9 mouse cellular contexts compared by ENCODE assay signal in the genomic region with DNA sequence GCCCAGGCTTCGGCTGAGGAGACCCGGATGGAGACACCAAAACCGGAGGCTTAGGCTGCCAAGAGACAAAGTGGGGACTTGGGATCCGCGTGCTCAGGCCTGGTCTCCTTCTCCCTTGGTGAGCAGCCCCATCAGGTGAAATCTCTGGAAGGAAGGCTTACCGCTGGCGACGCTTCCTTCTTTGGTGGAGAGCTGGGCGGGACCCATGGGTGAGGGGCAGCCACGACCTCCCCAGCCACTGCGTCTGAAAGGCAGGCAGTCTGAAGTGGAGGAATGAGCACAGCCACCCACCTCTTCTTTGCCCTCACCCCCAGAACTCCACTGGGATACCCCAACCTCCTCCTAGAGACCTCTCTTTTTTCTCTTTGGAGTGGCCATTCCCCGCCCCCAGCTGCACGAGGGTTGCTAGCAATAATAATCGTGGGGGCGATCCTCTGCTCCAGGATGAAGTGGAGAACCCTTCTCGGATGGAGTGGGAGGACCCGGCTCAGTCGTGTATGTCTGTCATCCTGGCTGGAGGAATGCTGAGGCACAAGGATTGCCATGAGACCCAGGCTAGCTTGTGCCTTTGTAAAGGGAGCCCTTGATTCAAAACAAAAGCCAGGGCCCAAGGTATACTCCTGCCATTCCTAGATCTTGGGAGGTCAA. TPM values are rescaled to one million over a fixed set of nuclear protein-coding genes. Genes with fewer than 3 reads are reported as not detected.
DNase-seq lines count a peak whose midpoint lies in the region; ATAC-seq lines count a peak whose summit lies in the region.
"Had no signal": no experiment of that assay in that cellular context is flagged by ENCODE, and none has a peak within 500 bp of the region (broad histone marks: within the 10 kb centered on the region; RNA-seq: fewer than 3 reads in every experiment).

No protein-coding gene starts in this region.

- peaks cover 3% of the 10 kb centered on the region; the same call in 1 of the 2 replicates for H3K36me3 ChIP-seq in heart, embryonic 11.5 days (ENCODE audit: control insufficient read depth, insufficient read depth, low read length)
- peaks cover 28% of the 10 kb centered on the region for H3K36me3 ChIP-seq in limb, embryonic 10.5 days
- peaks cover 11% of the 10 kb centered on the region for H3K36me3 ChIP-seq in stomach, embryonic 15.5 days

- H3K27ac ChIP-seq in heart, embryonic 11.5 days (ENCODE audit: low read depth, low read length): peak overlapping the region; percentile 64
- peak overlapping the region; percentile 54 for H3K27ac ChIP-seq in limb, embryonic 10.5 days
- no peak overlapping the region for H3K27ac ChIP-seq in stomach, embryonic 15.5 days

- intact Hi-C loops in heart, postnatal 25 days (cut with DNase I): loop anchor here (5.0 kb wide), 1 partner anchor 62 kb away; no protein-coding TSS in a partner anchor

- peak overlapping the region; percentile 48 for H3K4me3 ChIP-seq in heart, embryonic 11.5 days (ENCODE audit: low read depth, low read length)
- H3K4me3 ChIP-seq in limb, embryonic 10.5 days: peak overlapping the region; percentile 71
- peak overlapping the region; percentile 13 for H3K4me3 ChIP-seq in stomach, embryonic 15.5 days (replicated peaks)

- H3K9me3 ChIP-seq in heart, embryonic 11.5 days (replicated peaks; ENCODE audit: control insufficient read depth, low read length): no peaks in the 10 kb centered on the region
- H3K9me3 ChIP-seq in limb, embryonic 10.5 days (replicated peaks): no peaks in the 10 kb centered on the region
- H3K9me3 ChIP-seq in stomach, embryonic 15.5 days: no peaks in the 10 kb centered on the region

- peak overlapping the region; percentile 96 for H3K4me2 ChIP-seq in heart, embryonic 11.5 days
- H3K4me2 ChIP-seq in stomach, embryonic 15.5 days: peak overlapping the region; percentile 92

- ATAC-seq in heart, embryonic 11.5 days (replicated peaks; ENCODE audit: insufficient number of reproducible peaks, low FRiP score, low TSS enrichment): no peak
- no peak for ATAC-seq in stomach, embryonic 15.5 days (ENCODE audit: insufficient read depth, low FRiP score, low read depth)
- no peak for ATAC-seq in cerebellum, adult (ENCODE audit: insufficient number of reproducible peaks, low FRiP score, low TSS enrichment)

- no peak for DNase-seq in heart, postnatal 25 days (ENCODE audit: low spot score)
- peak; percentile 41 for DNase-seq in right cerebral cortex, postnatal 14 days
- no peak for DNase-seq in right cerebral cortex, postnatal 10 days (ENCODE audit: low spot score in 2 of 2)
- DNase-seq in limb, embryonic 10.5 days (ENCODE audit: low spot score): no peak
- no peak for DNase-seq in thymus, postnatal 25 days

- peaks cover 51% of the 10 kb centered on the region for H3K4me1 ChIP-seq in heart, embryonic 11.5 days (ENCODE audit: control insufficient read depth, insufficient read depth, low read length)
- peaks cover 60% of the 10 kb centered on the region for H3K4me1 ChIP-seq in limb, embryonic 10.5 days
- H3K4me1 ChIP-seq in stomach, embryonic 15.5 days: peaks cover 45% of the 10 kb centered on the region

- H3K9ac ChIP-seq in heart, embryonic 11.5 days (ENCODE audit: low read depth, low read length): peak overlapping the region; percentile 63
- H3K9ac ChIP-seq in stomach, embryonic 15.5 days: 0 out of 2 replicates have a peak overlapping the region, but pooled peaks have one; percentile 16

- H3K27me3 ChIP-seq in heart, embryonic 11.5 days (ENCODE audit: control insufficient read depth, insufficient read depth, low read length): peaks cover 11% of the 10 kb centered on the region
- H3K27me3 ChIP-seq in limb, embryonic 10.5 days (ENCODE audit: low read depth, poor library complexity, severe bottlenecking): peaks cover 67% of the 10 kb centered on the region
- H3K27me3 ChIP-seq in stomach, embryonic 15.5 days (replicated peaks): peaks cover 22% of the 10 kb centered on the region; the same call in 1 of the 2 replicates

- 8% methylated on average over 18 of the region's 18 CpGs for WGBS in heart, embryonic 11.5 days (ENCODE audit: insufficient replicate concordance)
- whole genome bisulfite sequencing in limb, embryonic 10.5 days: 9% methylated on average over 18 of the region's 18 CpGs
- WGBS in stomach, embryonic 15.5 days: 13% methylated on average over 17 of the region's 18 CpGs

RNA-seq across cellular contexts. Expression of a gene that starts 4.1 kb away (rescaled TPM):
- polyA plus RNA-seq in heart, embryonic 11.5 days (2014; fragmentation: Nextera tagmentation; extraction: Ambion mirVana): 0.11 TPM in 1 of 2 replicates, not detected in the other
- under 1 TPM; 0.39 TPM for total RNA-seq in heart, postnatal 25 days (2021)
- polyA plus RNA-seq in limb, embryonic 10.5 days (2016; fragmentation: Nextera tagmentation; extraction: Ambion mirVana): 0.09 TPM in 1 of 2 replicates, not detected in the other
- not detected in 2 replicates for polyA plus RNA-seq in stomach, embryonic 15.5 days (2015; fragmentation: Nextera tagmentation; extraction: Ambion mirVana)

RNA-seq across cellular contexts. Expression of a gene that starts 4.2 kb away (rescaled TPM):
- polyA plus RNA-seq in heart, embryonic 11.5 days (2014; fragmentation: Nextera tagmentation; extraction: Ambion mirVana): 8.0 and 10.0 TPM in 2 replicates
- under 1 TPM; 0.48 to 0.81 TPM for total RNA-seq in heart, postnatal 25 days (2021)
- polyA plus RNA-seq in limb, embryonic 10.5 days (2016; fragmentation: Nextera tagmentation; extraction: Ambion mirVana): 0.74 and 0.80 TPM in 2 replicates
- 1.0 and 1.4 TPM in 2 replicates for polyA plus RNA-seq in stomach, embryonic 15.5 days (2015; fragmentation: Nextera tagmentation; extraction: Ambion mirVana)
- total RNA-seq: liver, adult 2 months had no signal
- polyA plus RNA-seq: liver, adult 2 months had no signal

RNA-seq across cellular contexts. Expression of a gene that starts 10.7 kb away (rescaled TPM):
- 89.0 and 97.7 TPM in 2 replicates for polyA plus RNA-seq in heart, embryonic 11.5 days (2014; fragmentation: Nextera tagmentation; extraction: Ambion mirVana)
- 10 to 100 TPM; 27.4 to 29.7 TPM for total RNA-seq in heart, postnatal 25 days (2021)
- polyA plus RNA-seq in limb, embryonic 10.5 days (2016; fragmentation: Nextera tagmentation; extraction: Ambion mirVana): 168 and 204 TPM in 2 replicates
- 117 and 118 TPM in 2 replicates for polyA plus RNA-seq in stomach, embryonic 15.5 days (2015; fragmentation: Nextera tagmentation; extraction: Ambion mirVana)

RNA-seq across cellular contexts. Expression of a gene that starts 11.1 kb away (rescaled TPM):
- polyA plus RNA-seq in heart, embryonic 11.5 days (2014; fragmentation: Nextera tagmentation; extraction: Ambion mirVana): 68.6 and 68.7 TPM in 2 replicates
- total RNA-seq in heart, postnatal 25 days (2021): 10 to 100 TPM; 29.6 to 29.9 TPM
- polyA plus RNA-seq in limb, embryonic 10.5 days (2016; fragmentation: Nextera tagmentation; extraction: Ambion mirVana): 113 and 121 TPM in 2 replicates
- 52.6 and 62.0 TPM in 2 replicates for polyA plus RNA-seq in stomach, embryonic 15.5 days (2015; fragmentation: Nextera tagmentation; extraction: Ambion mirVana)

RNA-seq across cellular contexts. Expression of a gene that starts 17.3 kb away (rescaled TPM):
- polyA plus RNA-seq in heart, embryonic 11.5 days (2014; fragmentation: Nextera tagmentation; extraction: Ambion mirVana): 1,894 and 1,935 TPM in 2 replicates
- total RNA-seq in heart, postnatal 25 days (2021): 100 to 1,000 TPM; 883 to 894 TPM
- 2,414 and 2,486 TPM in 2 replicates for polyA plus RNA-seq in limb, embryonic 10.5 days (2016; fragmentation: Nextera tagmentation; extraction: Ambion mirVana)
- polyA plus RNA-seq in stomach, embryonic 15.5 days (2015; fragmentation: Nextera tagmentation; extraction: Ambion mirVana): 1,556 and 1,602 TPM in 2 replicates

Comparison
In these comparisons a context has a peak if more than half of its experiments do, and no peak if none do; other contexts are left out.
1. H3K4me3 ChIP-seq: peak in every context shown above with its lines; median percentile 71 in limb, embryonic 10.5 days; 48 in heart, embryonic 11.5 days; 13 in stomach, embryonic 15.5 days.